Mouse (Mus musculus) limb, embryonic 12.5 days (tissue): Measurements from ENCODE around the gene Dera. TPM values are rescaled to one million over a fixed set of nuclear protein-coding genes. Genes with fewer than 3 reads are reported as not detected.
A peak's percentile ranks its signal among the peaks of the same experiment; 100 is the strongest.
"Not testable (repeated sequence)": the region's sequence is repeated elsewhere in the genome, so short reads cannot be mapped to it uniquely, and the experiment has no call there.

ENCODE experiments used
- ATAC-seq: fragments of 200-750 bp; cut with Nextera tagmentation; 2 replicates; pipeline ENCODE4 v1.8.0; 2017; ENCODE audit warnings: low read depth, moderate TSS enrichment; ENCODE audit not compliant: insufficient number of reproducible peaks, insufficient read depth, low FRiP score, low TSS enrichment
- H3K27ac ChIP-seq: fragments of 300-500 bp; sonication (generic); 2 replicates; pipeline ENCODE4 v1.5.1; 2016; ENCODE audit warnings: mild to moderate bottlenecking, moderate library complexity
- H3K27me3 ChIP-seq: fragments of 300-500 bp; sonication (generic); 2 replicates; pipeline ENCODE4 v1.6.1; 2016; ENCODE audit warnings: mild to moderate bottlenecking, moderate library complexity
- H3K36me3 ChIP-seq: fragments of 300-500 bp; sonication (generic); 2 replicates; pipeline ENCODE4 v1.6.1; 2016; ENCODE audit warnings: mild to moderate bottlenecking, moderate library complexity
- H3K4me1 ChIP-seq: fragments of 300-500 bp; sonication (generic); replicated peaks from 2 replicates; pipeline ENCODE4 v1.6.1; 2016
- H3K4me2 ChIP-seq: fragments of 300-500 bp; sonication (generic); 2 replicates; pipeline ENCODE4 v1.6.1; 2016; ENCODE audit warnings: mild to moderate bottlenecking, moderate library complexity
- H3K4me3 ChIP-seq: fragments of 300-500 bp; sonication (generic); replicated peaks from 2 replicates; pipeline ENCODE4 v1.5.1; 2016; ENCODE audit warnings: mild to moderate bottlenecking
- H3K9ac ChIP-seq: fragments of 300-500 bp; sonication (generic); replicated peaks from 2 replicates; pipeline ENCODE4 v1.6.1; 2016; ENCODE audit warnings: mild to moderate bottlenecking, moderate library complexity
- H3K9me3 ChIP-seq: fragments of 300-500 bp; sonication (generic); 2 replicates; pipeline ENCODE4 v1.6.1; 2016; ENCODE audit warnings: mild to moderate bottlenecking, moderate library complexity
- WGBS: fragments of 180-500 bp; shearing (Covaris S2); methylation state at CpG from one replicate; pipeline ENCODE4 v1.1.7; 2016; 5-methylcytosine and 5-hydroxymethylcytosine counted together
- polyA plus RNA-seq: library from polyadenylated mRNA; unstranded; fragments of >200 nt; fragmentation: Nextera tagmentation; extraction: Ambion mirVana; gene quantifications from 2 replicates; pipeline ENCODE4 v1.2.1, GENCODE M21; 2016

Gene Dera
- polyA plus RNA-seq: 63.0 and 64.4 TPM in 2 replicates

- ATAC-seq: peak; percentile 78
- H3K9me3 ChIP-seq: no peaks in the 10 kb centered on the region
- H3K9ac ChIP-seq: peak within 1 kb of the TSS; percentile 77
- H3K4me3 ChIP-seq: peak within 1 kb of the TSS; percentile 74
- no peaks in the 10 kb centered on the region for H3K27me3 ChIP-seq
- peaks cover 32% of the 10 kb centered on the region for H3K36me3 ChIP-seq
- H3K27ac ChIP-seq: peak within 1 kb of the TSS; percentile 54
- H3K4me1 ChIP-seq: peaks cover 3% of the 10 kb centered on the region
- WGBS: 11% methylated on average over 26 of the region's 26 CpGs
- peak within 1 kb of the TSS; percentile 65 for H3K4me2 ChIP-seq
Measured at GRCm38 (mm10) chr6:137754056-137754856, at the start of gene Dera. Gene Dera, plus strand, starts transcription at chr6:137754546.

DNA sequence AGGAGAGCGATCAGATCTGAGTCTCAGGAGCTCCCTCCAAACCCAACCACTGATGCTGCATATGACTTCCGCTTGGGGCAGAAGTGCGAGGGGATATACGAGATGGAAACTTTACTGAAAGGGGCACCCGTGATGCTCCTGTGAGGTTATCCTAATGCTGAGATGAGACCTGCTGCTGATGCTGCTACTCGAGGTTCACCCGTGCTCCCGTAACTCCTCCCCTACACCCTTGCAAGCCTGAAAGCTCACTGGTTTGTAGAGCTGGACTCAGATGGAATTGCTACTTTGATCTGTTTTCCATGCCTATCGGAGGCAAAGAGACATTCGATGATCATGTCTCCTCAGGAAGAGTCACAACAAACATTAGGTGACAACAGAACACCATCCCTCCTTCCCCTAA, 48.1 kb upstream of the Dera start:
- H3K27ac ChIP-seq: no peak overlapping the region
- no peak for ATAC-seq
- WGBS: 92% methylated on average over 10 of the region's 10 CpGs
- H3K4me2 ChIP-seq: no peak overlapping the region
- no peaks in the 10 kb centered on the region for H3K36me3 ChIP-seq
- no peaks in the 10 kb centered on the region for H3K27me3 ChIP-seq
- no peak overlapping the region for H3K4me3 ChIP-seq
- no peaks in the 10 kb centered on the region for H3K9me3 ChIP-seq
- no peak overlapping the region for H3K9ac ChIP-seq
- no peaks in the 10 kb centered on the region for H3K4me1 ChIP-seq

DNA sequence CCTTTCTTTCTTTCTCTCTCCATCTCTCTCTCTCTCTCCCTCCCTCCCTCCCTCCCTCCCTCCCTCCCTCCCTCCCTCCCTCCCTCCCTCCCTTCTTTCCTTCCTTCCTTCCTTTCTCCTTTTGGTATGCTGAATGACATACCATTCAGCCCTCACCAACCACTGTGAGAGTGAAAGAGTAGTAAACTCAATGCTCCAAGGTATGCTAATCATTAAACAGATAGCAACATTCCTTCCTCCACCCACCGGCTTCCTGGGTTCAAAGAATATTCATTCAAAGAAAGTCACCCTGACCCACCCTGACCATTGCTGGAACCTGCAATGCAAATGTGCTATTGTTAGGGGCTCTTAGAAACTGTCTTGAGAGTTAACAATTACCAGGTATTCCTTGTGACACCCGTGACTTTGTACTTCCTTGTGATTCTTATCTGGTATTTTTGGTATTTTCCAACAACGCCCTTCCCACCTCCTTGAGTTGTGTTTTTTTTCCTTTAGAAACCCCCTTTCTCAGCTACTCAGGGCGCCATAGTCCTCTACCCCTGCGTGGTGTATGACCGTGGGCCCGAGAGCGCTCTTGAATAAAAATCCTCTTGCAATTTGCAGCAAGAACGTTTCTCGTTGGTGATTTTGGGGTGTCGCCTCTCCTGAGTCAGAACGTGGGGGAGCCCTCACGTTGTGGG, 45.5 kb upstream of the Dera start:
- 82% methylated on average over 13 of the region's 13 CpGs for WGBS
- not testable (repeated sequence) for H3K27me3 ChIP-seq, H3K4me3 ChIP-seq, H3K9ac ChIP-seq, H3K4me1 ChIP-seq, H3K9me3 ChIP-seq, ATAC-seq, H3K4me2 ChIP-seq, H3K36me3 ChIP-seq, H3K27ac ChIP-seq

- H3K4me1 ChIP-seq: no peaks in the 10 kb centered on the region
- 73% methylated on average over 14 of the region's 14 CpGs for WGBS
- H3K4me2 ChIP-seq: no peak overlapping the region
- H3K9me3 ChIP-seq: no peaks in the 10 kb centered on the region
- ATAC-seq: no peak; the same call in 1 of the 2 replicates
- no peak overlapping the region for H3K27ac ChIP-seq
- H3K36me3 ChIP-seq: no peaks in the 10 kb centered on the region
- no peak overlapping the region for H3K4me3 ChIP-seq
- H3K27me3 ChIP-seq: no peaks in the 10 kb centered on the region
- H3K9ac ChIP-seq: no peak overlapping the region
Measured at GRCm38 (mm10) chr6:137710179-137711037, 43.9 kb upstream of the Dera start.

DNA sequence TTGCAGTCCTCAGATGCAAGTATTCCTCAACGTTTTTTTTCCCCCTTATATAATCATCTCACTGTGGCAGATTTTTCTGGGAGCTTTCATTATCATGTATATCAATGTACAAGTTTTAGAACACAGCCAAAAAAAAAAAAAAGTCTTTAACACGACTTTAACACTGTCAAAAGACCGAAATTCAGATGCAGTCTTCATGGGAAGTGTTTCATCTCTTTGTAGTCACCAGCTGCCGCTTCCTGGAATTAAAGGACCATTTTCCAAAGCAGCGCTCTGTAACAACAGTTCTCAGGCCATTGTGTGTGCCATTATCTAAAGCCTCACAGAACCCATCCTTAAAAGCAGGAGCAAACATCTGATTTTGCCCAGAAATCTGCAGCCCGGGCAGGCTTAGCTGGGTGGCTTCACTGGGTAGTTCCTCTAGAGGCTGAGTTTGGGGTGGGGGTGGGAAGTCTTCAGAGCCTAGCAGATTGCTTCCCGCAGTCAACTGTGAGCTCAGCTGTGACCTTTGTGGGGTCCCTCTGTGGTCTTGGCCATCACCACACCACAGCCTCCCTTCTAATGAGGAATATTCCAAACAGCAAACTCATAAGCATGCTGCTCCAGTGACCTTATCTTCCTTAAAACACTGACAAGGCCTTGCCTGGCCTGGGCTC, 41.6 kb upstream of the Dera start:
- Histone ChIP-seq H3K4me1 (no peaks in the 10 kb centered on the region), H3K4me2 (no peak overlapping the region), H3K9ac (no peak overlapping the region), H3K4me3 (no peak overlapping the region), H3K27ac (no peak overlapping the region), H3K27me3 (no peaks in the 10 kb centered on the region), H3K9me3 (no peaks in the 10 kb centered on the region), H3K36me3 (no peaks in the 10 kb centered on the region)
- 72% methylated on average over 7 of the region's 7 CpGs for WGBS
- ATAC-seq: no peak

- ATAC-seq: no peak
- H3K36me3 ChIP-seq: no peaks in the 10 kb centered on the region
- H3K27ac ChIP-seq: no peak overlapping the region
- H3K27me3 ChIP-seq: no peaks in the 10 kb centered on the region
- H3K4me3 ChIP-seq: no peak overlapping the region
- H3K9me3 ChIP-seq: no peaks in the 10 kb centered on the region
- H3K9ac ChIP-seq: no peak overlapping the region
- no peaks in the 10 kb centered on the region for H3K4me1 ChIP-seq
- 94% methylated on average over 3 of the region's 3 CpGs for WGBS
- H3K4me2 ChIP-seq: no peak overlapping the region
Measured at GRCm38 (mm10) chr6:137713310-137713664, 41.1 kb upstream of the Dera start.

GRCm38 (mm10) chr6:137716802-137717201, 37.5 kb upstream of the Dera start:
- no peak overlapping the region for H3K4me2 ChIP-seq
- ATAC-seq: no peak
- H3K4me3 ChIP-seq: no peak overlapping the region
- no peak overlapping the region for H3K9ac ChIP-seq
- no peak overlapping the region for H3K27ac ChIP-seq
- H3K27me3 ChIP-seq: no peaks in the 10 kb centered on the region
- no peaks in the 10 kb centered on the region for H3K36me3 ChIP-seq
- H3K9me3 ChIP-seq: no peaks in the 10 kb centered on the region
- no peaks in the 10 kb centered on the region for H3K4me1 ChIP-seq
- 62% methylated on average over 5 of the region's 5 CpGs for WGBS

DNA sequence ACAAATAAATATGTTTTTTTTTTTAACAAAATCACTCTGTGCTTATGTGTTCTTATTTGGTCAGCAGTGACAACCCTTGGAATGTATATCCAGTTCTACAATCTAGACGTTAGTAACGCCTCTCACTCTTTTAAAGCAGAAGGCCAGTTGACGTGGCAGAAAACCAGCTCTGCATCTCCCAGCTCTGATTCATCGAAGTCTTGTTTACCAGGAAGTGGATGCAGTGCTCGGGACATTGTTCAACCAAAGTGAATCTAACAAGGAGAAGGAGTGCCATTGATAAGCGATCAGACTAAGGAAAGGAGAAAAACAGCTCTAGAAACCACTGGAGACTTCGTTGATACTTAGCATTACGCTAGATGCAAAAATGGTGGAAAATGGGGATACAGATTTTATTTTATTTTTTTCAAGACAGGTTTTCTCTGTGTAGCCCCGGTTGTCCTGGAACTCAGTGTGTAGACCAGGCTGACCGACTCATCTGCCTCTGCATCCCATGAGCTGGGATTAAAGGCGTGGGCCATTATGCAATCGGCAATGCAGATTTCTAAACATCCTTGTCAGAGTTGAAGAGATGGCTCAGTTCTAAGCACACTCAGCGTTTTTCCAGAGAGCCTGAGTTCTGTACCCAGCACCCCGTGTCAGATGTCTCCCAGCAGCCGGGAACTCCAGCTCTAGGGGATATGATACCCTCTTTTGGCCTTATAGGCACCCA, 32.0 kb upstream of the Dera start:
- Histone ChIP-seq H3K4me2 (no peak overlapping the region), H3K36me3 (no peaks in the 10 kb centered on the region), H3K9ac (no peak overlapping the region), H3K27ac (no peak overlapping the region), H3K9me3 (no peaks in the 10 kb centered on the region), H3K27me3 (no peaks in the 10 kb centered on the region; the same call in 1 of the 2 replicates), H3K4me1 (no peaks in the 10 kb centered on the region), H3K4me3 (no peak overlapping the region)
- no peak for ATAC-seq
- WGBS: 92% methylated on average over 15 of the region's 15 CpGs

GRCm38 (mm10) chr6:137723898-137724297, 30.4 kb upstream of the Dera start:
- Histone ChIP-seq H3K9ac (no peak overlapping the region), H3K27me3 (no peaks in the 10 kb centered on the region; the same call in 1 of the 2 replicates), H3K36me3 (no peaks in the 10 kb centered on the region), H3K4me2 (no peak overlapping the region), H3K4me1 (no peaks in the 10 kb centered on the region), H3K4me3 (no peak overlapping the region), H3K9me3 (no peaks in the 10 kb centered on the region), H3K27ac (no peak overlapping the region)
- ATAC-seq: no peak
- WGBS: 6% methylated on average over 4 of the region's 4 CpGs

DNA sequence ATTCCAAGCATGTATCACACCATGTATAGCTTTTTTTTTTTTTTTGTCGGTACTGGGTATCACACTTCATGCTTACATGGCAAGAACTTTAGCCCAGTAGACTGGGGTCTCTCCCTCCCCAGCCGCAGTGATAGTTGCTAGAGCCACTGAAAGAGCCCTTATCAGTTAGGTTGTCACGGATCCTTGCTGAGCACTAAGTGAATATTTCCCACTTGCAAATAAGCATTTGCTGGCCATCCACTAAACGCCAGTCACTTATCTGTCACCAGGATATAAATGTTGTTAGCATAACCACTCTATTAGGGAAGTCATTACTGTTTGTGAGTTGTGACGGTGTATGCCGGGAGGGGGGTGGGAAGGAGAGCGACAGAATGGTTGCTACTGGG, 19.9 kb upstream of the Dera start:
- Histone ChIP-seq H3K4me3 (peak overlapping the region; percentile 91), H3K36me3 (peaks cover 14% of the 10 kb centered on the region), H3K9me3 (no peaks in the 10 kb centered on the region), H3K27ac (peak overlapping the region; percentile 69; the same call in 1 of the 2 replicates), H3K4me2 (peak overlapping the region; percentile 89), H3K27me3 (peaks cover 8% of the 10 kb centered on the region), H3K9ac (peak overlapping the region; percentile 27), H3K4me1 (peaks cover 16% of the 10 kb centered on the region)
- 8% methylated on average over 7 of the region's 7 CpGs for WGBS
- ATAC-seq: peak; percentile 71; the same call in 1 of the 2 replicates
